Mouse (Mus musculus) embryo, embryonic 11.5 days (tissue): ENCODE data around the gene Bcan.

Experiments used
- DNase-seq: peaks from one replicate; pipeline ENCODE4 v3.0.0-alpha.2; 2012; ENCODE audit warnings: low read depth, low spot score

Gene Bcan

DNA sequence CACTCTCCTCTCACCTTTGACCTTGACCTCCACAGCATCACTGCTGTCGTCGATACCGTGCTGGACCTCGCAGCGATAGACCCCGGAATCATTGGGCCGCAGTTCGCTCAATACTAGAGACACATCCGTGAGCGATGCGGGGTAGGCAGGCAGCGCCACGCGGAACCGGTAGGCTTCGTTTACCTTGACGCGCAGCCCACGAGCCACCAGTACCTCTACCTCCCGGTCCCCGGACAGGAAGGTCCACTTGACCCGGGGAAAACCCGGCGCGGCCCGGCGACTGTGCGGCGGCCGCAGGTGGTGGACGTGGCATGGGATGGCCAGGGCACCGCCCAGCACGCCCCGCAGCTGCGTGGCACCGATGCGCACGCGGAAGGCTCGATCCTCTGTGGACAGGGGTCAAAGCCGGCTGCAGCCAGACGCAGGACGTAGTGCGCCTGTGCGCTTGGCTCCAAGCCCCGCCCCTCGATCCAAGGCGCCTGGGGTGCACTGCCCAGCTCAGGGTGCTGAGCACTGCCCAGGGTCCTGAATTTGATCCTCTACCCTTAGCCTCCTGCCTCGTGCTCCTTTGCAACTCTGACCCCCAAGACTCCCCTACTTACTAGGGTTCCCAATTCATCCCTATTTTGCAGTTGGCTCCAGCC lies 2.9 kb downstream of the Bcan start:
- no peak for DNase-seq

DNA sequence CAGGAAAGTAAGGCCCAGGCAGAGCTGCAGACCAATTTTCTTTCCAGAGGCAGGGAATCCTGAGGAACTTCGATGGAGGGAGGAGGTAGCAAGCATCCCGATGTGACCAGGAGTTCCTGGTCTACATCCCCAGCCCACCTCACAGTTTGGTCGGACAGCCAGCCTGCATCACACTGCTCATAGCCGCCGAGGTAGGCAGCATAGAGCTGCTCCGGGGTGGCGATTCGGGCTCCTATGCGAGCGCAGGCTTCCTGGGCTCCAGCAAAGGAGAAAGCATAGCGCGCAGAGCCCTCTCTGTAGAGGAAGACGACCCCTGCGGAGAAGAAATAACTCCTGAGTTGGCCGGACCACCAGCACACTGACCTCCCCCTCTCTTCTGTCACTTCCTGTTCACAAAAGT lies 3.6 kb downstream of the Bcan start:
- DNase-seq: no peak

DNA sequence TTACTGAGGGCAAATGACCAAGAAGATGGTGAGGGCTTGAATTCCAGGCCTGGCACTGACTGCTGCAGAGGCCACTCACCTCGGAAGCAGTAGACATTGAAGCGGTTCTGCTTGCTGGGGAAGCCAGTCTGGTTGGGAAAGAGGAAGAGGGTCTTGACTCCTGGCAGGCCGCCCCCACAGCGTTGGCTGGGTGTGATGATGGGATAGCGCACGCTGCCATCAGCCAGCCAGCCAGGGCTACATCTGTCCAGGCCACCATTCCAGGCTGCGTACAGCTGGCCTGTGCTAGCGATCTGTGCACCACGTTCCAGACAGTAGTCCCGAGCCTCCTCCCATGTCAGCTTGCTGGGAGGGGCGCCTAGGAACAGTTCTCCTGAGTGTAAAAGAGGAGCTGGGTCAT lies 4.7 kb downstream of the Bcan start:
- DNase-seq: no peak

DNA sequence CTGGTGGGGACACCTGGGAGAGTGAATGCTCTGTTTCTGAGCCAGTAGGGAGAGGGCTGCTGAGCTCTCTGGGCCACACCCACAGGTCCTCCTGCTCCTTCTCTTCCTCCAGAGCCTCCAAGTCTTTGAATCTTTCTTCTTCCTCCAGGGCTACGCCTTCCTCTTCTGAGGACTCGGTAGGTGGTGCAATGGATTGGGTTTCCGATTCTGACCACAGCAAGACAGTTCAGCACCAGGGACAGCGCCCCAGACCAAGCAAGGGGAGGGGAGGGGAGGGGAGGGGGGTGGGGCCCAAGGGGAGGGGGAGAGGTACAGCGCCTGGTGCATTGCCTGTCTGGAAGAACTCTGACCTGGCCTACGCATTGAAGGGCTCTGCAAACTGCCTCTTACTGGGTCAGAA lies 6.6 kb downstream of the Bcan start:
- DNase-seq: no peak

DNA sequence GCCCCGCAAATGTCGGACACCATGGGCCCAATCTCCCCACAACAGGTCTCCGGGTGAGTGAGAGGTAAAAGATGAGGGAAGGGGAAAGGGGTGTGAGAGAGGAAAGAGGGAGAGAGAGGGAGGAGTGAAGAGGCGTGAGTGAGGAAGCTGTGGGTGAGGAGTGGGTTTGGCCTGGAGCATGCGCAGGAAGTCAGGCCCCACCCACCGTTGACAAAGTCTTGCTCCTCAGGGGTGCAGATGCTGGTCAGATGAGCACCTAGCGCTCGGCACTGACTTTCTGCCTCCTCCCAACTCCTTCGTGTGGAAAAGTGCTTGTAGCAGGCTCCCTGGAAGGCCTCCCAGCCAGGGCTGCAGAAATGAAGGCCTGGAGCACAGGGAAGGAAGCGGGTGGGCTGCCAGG lies 10.1 kb downstream of the Bcan start:
- DNase-seq: no peak

DNA sequence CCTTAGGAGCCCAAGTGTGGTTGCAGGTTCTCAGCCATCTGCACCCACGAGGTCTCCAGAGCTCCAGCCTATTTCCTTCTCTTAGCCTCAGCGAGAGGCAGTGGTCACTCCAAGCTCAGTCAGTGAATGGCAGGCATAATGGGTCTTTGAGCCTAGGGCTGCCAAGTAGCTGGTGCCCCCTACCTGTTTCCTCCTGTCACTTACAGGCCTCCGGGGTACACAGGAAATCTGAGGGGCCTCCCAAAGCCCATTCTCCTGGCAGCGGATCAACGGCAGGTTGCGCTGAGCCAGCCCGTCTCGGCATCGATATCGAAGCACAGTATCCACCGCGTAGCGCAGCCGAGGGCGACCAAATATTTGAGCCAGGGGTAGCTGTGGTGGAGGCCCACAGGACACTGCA lies 12.0 kb downstream of the Bcan start:
- DNase-seq: no peak

DNA sequence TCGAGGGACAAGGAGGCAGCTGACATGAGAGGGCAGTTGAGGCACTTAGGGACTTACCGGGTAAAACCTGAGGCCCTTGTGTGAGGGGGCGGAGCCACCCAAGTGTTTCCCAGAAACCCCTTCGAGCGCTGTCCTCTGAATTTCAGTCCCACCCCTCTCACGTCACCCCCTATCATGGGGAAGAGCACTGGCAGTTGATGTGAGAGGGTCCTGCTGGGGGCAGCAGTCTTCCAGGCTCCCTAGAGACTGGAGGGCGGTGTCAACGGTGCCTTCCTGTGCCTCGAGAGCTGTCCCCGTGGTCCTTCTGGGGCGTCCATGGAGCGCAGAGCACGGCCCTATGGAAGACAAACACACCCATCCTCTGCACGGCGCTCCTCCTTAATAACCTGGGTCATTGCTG lies 12.4 kb downstream of the Bcan start:
- peak; percentile 69 for DNase-seq

DNA sequence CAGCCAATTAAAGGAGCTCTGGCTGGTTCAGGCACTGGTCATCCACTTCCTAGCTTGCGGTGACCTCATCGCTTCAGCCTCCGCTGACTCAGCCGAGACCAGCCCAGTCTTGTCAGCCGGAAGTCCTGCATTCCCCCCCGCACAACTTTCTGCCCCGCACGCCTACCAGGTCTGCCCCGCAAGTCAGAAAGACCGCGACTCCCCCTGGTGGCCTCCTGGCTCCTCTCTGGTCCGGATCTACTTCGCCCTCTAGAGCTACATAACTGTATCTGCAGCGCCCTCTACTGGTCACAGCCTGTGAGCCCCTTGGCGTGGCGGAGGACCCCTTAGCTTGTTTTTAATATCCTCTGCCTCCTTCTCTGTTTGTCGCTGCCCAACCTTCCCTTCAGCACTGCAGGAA lies 13.2 kb downstream of the Bcan start:
- DNase-seq: peak; percentile 96

DNA sequence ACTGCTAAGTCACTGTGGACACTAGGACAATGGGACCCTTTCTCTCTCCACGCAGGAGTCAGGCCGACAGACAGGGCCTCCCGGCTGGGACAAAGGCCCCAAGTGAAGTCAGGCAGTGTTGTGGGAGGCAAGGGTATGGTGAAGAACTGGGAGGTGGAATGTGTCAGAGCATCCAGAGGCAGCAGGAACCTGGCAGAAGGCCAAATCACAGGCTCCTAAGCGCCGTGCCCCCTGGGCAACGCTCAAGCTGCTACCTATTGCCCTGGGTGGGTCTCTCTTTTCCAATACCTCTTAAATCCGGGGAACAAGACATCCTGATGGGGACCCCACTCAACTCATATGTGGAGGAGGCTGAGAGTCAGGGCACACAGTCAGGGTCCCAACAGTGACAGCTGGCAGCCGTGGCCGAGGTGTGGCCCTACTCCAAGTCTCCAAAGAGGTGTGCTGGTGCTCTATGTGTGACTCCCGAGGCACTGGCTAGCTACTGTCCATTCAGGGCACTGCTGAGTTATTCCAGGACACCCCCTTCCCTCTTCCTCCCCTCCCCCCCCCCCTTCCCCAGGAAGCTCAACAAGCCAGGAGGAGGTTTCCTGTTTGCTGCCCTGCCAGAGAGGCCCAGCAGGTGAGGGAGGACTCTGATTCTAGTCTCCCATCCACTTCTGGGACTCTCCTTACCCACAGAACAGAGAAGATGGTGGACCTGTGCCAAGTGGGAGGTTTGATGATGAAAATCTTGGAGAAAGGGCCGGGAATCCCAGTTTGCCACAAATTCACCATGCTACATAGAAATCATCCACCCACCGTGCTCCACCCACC lies 14.3 kb downstream of the Bcan start:
- DNase-seq: no peak

DNA sequence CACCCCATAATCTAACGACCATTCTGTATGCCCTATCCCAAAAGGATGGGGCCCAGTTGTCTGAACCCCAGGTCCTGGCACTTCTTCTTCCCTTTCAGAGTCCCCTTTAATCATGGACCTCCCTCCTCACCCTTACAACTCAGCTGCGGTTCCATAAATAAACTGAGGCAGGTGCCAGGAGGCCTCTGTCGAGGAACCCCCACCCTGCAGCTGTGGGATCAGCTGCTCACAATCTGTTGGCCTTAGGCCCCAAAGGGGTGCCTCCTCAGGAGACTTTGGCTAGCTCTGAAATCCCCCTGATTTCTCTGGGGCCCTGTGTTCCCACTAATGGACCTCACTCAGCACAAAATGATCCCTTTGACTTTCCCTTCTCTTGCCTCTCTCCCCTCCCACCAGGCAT lies 15.9 kb downstream of the Bcan start:
- no peak for DNase-seq

DNA sequence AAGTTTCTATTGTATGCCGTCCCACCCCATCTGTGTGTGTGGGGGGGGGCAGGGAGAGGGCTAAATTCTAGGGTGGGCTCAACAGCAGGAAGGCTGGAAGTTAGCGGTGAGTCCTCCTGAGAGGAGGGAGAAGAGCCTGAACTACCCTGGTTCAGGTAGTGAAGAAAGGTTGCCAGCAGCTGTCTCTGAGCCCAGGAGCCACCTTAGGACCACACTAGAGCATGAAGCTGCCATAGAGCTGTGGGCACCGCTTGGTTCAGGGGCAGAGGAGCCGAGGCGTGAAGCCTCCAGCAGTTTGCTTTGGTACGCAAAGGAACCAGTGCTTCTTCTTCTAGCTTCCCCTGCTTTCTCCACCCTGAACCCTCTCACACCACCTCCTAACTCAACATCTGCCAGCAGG lies 16.4 kb downstream of the Bcan start:
- DNase-seq: no peak

DNA sequence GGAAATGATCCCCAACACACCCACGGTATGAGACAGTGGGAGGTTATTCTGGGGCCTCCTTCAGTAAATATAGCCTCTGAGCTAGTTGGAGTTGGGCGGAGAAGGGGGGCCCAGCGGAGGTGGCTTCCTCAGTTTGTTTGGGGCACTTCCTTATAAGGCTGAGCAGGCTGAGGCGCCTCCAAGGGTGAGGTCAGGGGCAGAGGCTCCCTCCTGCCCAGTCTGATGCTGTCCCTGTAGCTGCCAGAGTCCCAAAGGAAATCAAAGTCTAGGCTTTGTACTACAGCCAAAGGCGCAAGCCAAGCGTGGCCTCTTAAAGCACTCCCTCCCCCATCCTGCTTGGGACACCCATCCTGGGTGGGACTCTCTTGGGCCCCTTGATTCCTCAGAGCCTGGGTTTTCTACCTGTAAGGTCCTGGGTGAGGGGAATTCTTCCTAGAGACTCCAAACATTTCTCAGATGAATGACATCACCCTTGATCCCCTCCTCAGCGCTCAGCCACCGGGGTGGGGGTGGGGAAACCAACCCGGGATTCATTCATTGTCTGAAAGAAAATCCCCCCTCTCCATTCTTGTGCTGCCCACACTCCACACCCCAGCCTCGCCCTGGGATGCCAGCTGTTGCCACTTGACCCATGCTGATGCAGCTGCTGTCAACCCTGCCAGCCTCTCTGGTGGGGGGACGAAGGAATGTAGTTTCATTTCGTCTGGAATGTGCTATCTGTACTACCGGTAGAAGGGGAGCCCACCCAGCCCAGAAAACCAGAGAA lies 17.0 kb downstream of the Bcan start:
- no peak for DNase-seq

DNA sequence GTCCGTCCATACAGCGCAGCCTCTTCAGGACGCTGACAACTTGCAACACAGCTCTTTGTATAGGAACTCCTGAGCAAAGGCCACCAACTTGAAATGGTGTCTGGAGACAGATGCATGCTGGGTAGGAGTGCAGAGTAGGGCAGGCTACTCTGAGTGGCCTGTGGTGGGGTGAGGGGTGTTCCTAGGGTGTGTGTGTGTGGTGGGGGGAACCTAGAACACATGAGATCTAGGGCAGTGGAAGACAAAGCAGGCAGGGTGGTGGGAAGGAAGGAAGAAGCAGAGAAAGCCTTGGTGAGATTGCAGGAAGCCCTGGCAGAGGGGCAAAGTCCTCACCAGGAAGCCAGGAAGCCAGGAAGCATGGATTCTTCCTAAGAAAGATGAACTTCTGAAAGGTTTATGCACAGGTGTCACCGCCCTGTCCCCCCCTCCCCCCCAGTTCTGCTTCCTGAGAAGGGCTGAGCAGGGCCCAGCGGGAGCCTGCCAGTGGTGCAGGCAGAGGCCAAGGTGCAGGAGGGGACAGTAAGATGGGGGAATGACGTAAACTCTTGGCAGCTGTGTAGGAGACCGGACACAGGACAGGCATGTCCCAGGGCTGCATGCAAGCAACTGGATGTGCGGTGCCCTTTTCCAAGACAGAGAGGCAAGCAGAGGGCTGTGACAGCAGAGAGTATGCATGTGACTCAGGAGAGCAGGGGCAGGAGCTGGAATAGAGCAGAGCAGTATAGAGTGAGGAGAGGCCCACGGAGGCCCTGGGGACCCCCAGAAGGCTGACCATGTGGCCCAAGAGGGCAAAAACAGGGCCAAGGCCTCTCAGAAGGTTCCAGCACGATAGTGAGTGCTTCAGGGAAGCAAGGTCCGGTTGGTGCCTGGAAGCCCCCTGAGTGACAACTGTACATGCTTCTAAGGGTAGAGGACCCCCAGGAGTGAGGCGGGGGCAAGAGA lies 17.9 kb downstream of the Bcan start:
- no peak for DNase-seq

DNA sequence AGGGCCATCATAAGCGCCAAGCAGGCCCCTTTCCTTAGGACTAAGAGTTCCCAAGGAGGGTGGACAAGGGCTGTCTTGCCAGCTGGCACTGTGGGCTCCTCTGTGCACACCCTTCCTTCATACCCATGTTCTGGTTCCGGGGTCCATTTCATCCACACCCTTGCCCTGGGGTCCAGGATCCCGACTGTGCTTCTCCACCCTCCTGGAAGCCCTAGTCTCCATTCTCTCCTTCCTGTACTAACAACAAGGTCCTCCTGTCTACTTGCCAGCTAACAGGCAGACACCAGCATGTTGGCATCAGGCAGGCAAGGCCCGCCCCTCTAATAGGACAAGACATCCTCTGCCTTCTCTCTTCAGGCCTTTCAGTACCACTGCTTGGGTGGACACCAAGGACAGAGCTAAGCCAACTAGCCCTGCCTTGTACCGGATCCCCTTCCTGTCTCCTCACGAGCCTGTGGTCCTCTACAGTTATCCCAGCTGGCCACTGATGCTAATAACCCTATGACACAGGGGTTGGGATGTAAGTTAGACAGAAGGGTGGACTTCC lies 18.7 kb downstream of the Bcan start:
- no peak for DNase-seq

DNA sequence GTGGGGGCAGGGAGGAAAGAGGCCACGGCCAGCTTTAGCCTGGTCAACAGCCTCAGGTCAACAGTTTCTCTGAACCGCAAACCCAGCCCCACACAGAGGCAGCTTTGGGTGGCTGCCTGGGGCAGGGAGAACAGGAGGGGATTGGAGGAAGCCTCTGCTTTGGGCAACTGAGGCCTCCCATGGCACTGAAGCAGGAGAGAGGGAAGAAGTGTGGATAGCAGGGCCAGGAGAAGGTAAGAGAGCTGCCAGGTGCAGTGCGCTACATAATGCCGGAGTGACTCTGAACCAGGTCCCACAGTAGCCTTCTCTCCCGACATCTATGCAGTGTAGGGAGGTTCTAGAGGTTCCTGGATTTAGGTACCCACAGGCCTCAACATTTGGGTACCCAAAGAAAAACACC lies 19.3 kb downstream of the Bcan start:
- DNase-seq: no peak

DNA sequence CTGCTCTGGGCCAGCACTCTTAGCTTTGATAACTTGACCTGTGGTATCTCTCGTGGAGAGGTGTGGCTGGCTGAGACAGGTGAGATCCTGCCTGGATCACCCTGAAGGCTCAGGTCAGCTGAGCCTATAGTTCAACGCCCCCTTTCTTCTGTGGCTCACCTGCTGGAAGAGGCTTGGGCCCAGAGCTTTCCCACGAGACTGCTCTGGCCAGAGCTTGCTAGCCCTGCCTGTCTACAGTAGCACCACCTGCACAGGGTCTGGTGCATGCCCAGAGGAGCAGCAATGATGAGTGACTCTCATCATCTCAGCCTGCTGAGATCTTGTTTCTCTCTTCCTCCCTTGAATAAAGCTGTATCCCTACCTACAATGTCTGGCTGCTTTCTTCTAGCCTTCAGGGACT lies 19.9 kb downstream of the Bcan start:
- no peak for DNase-seq

DNA sequence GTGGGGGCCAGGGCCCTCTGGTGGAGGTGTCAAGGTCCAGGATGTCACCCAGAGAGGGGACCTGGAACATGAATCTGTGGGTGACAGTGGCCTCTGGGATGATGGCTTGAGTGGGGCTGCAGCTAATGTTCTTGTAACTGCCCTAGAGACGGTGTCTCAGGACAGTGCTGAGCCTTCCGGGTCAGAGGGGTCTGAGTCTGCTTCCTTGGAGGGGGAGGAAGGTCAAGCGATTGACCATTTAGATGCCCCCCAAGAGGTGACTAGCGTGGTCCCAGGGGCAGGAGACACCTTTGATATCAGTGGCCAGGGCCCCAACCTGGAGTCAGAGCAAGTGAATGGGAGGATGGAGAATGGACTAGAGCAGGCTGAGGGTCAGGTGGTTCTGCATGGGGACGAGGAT lies 20.5 kb downstream of the Bcan start:
- DNase-seq: no peak

DNA sequence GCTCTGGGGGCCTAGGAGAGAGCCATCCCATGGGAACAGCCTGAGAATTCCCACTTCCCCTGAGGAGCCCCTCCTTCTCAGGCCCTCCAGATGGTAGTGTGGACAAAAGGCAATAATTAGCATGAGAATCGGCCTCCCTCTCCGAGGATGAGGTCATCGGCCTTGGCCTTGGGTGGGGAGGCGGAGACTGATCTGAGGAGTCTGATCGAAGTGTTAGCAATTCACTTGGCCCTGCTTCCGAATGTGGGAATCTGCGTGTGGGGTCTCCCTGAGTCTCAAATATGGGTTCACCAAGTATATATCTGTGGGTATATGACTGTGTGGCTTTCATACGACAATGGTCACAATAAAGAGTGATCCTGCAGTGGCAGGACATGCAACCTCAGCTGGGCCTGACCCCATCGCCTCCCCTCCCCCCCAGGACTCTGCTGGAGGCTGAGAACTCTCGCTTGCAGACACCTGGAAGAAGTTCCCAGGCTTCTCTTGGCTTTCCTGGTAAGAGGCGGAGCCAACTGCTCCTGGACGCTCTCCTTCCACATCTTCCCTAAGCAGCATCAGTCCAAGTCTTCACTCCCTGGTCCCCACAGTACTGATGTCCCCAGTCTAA lies 25.5 kb downstream of the Bcan start:
- no peak for DNase-seq

DNA sequence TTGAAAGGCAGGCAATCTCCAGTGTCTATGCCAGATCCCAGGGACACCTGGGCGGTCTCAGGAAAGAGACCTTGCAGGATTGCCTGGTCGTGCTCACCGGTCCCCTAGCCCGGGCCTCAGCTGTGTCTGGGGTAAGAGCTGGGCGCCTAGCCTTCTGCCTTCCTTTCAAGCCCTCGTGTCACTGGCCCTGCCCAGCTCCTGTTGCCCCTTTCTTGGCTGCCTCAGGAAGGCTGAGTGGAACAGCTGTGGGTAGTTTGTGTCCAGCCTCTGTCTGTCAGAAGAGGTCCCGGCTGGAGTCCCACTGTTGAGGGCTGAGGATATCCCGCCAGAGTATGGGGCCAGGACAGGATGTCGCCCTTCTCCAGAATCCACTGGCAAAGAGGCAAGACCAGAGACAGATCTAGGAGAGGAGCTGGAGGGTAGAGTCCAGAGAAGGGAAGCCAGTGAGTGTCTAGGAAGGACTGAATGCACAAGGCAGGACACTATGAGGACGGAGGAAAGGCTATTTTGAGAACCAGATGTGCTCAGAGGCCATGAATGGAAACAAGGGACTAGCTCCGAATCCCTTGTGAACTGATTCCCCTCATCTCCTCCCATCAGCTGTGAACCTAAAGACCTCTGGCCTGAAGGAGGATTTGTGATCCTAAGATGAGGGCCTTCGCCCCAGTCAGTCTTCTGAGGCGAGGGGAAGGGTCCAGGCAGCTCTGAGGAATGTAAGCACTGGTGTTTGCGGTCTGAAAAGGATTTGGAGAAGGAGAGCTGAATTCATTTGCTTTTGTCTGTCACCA lies 26.2 kb downstream of the Bcan start:
- DNase-seq: no peak

DNA sequence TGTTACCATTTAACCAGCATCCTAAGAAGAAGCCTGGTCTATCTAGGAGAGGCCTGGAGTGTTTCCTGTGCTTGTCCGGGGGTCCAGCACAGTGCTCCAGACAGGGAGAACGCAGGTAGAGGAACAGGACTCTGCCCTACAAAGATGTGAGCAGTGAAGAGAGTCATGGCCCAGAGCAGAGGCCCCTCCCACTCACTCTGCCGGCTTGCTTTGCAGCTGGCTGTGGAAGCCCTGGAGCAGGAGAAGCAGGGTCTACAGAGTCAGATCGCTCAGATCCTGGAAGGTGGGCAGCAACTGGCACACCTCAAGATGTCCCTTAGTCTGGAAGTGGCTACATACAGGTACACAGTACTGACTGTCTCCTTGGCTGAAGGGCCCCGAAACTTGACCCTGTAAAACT lies 27.3 kb downstream of the Bcan start:
- DNase-seq: no peak
